Mouse (Mus musculus): ENCODE data around the gene Rab9b. TPM values are rescaled to one million over a fixed set of nuclear protein-coding genes. Genes with fewer than 3 reads are reported as not detected.

Rab9b gene
- polyA plus RNA-seq, 1 experiment from 2014 or later, result 1.2 TPM

DNA sequence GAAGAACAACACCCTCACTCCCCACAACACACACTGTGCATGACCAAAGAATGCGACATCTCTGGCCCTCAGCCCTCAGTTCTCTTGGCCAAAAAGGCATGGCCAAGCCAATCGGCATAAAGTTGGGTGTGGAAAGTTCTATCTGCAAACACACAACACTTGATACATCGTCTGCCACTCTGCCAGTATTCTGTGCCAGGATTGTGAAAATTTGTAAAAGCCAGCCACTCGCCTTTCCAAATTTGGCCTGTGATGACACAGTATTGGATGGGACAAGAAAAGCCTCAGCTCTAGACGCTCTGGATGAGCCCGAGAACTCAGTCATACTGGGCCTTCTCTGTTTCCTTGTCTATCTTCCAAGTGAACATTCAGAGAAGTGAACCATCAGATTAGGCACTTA lies 48.8 kb downstream of the Rab9b start:
- H3K36me3 ChIP-seq (ENCODE audit: control insufficient read depth, insufficient read depth, low read length), result no peaks in the 10 kb centered on the region
- 82% methylated on average over 6 of the region's 6 CpGs for WGBS
- no peak for ATAC-seq (ENCODE audit: low read depth)
- H3K4me1 ChIP-seq (ENCODE audit: control insufficient read depth, insufficient read depth, low read length), result no peaks in the 10 kb centered on the region
- H3K4me3 ChIP-seq (ENCODE audit: low read depth, low read length), result no peak overlapping the region
- H3K4me2 ChIP-seq (ENCODE audit: low read depth, low read length), result no peak overlapping the region
- no peaks in the 10 kb centered on the region for H3K9me3 ChIP-seq (ENCODE audit: control insufficient read depth, low read length)
- H3K9ac ChIP-seq (ENCODE audit: low read depth, low read length), result no peak overlapping the region
- no peak for DNase-seq (ENCODE audit: low spot score)
- no peak overlapping the region for H3K27ac ChIP-seq (replicated peaks; ENCODE audit: low read depth, low read length)
- peaks cover 6% of the 10 kb centered on the region; the same call in 1 of the 2 replicates for H3K27me3 ChIP-seq (replicated peaks; ENCODE audit: control insufficient read depth, insufficient read depth, low read length)

Other genes starting within 250 kb of the Rab9b start
- gene Tceal1, start 160.8 kb downstream of the Rab9b start, polyA plus RNA-seq (2014; fragmentation: Nextera tagmentation; extraction: Ambion mirVana), result 16.4 and 17.4 TPM in 2 replicates
- gene Morf4l2, start 125.1 kb downstream of the Rab9b start, polyA plus RNA-seq (2014; fragmentation: Nextera tagmentation; extraction: Ambion mirVana), result 655 and 681 TPM in 2 replicates
- 0.17 and 0.18 TPM in 2 replicates for gene Glra4, start 88.6 kb downstream of the Rab9b start, polyA plus RNA-seq (2014; fragmentation: Nextera tagmentation; extraction: Ambion mirVana)
- gene Plp1, start 46.1 kb downstream of the Rab9b start, polyA plus RNA-seq (2014; fragmentation: Nextera tagmentation; extraction: Ambion mirVana), result 12.8 and 13.5 TPM in 2 replicates
- gene H2bfm, start 58.6 kb upstream of the Rab9b start, polyA plus RNA-seq (2014; fragmentation: Nextera tagmentation; extraction: Ambion mirVana), result not detected in 2 replicates
- gene Tmsb15b2, start 106.7 kb upstream of the Rab9b start, polyA plus RNA-seq (2014; fragmentation: Nextera tagmentation; extraction: Ambion mirVana), result 52.9 and 64.3 TPM in 2 replicates
- gene Tmsb15l, start 108.1 kb upstream of the Rab9b start, polyA plus RNA-seq (2014; fragmentation: Nextera tagmentation; extraction: Ambion mirVana), result 1.8 and 6.2 TPM in 2 replicates
- gene Tmsb15b1, start 108.1 kb upstream of the Rab9b start, polyA plus RNA-seq (2014; fragmentation: Nextera tagmentation; extraction: Ambion mirVana), result 26.8 and 30.7 TPM in 2 replicates
- 21.5 and 23.3 TPM in 2 replicates for gene Zcchc18, start 124.4 kb upstream of the Rab9b start, polyA plus RNA-seq (2014; fragmentation: Nextera tagmentation; extraction: Ambion mirVana)
- 9.8 and 13.6 TPM in 2 replicates for gene Slc25a53, start 169.5 kb upstream of the Rab9b start, polyA plus RNA-seq (2014; fragmentation: Nextera tagmentation; extraction: Ambion mirVana)
- 7.5 TPM in 2 replicates for gene Fam199x, start 180.8 kb upstream of the Rab9b start, polyA plus RNA-seq (2014; fragmentation: Nextera tagmentation; extraction: Ambion mirVana)